Mouse (Mus musculus) gastrocnemius, adult 8-10 months (tissue): ENCODE measurements around the gene Plekhd1. TPM values are rescaled to one million over a fixed set of nuclear protein-coding genes. Genes with fewer than 3 reads are reported as not detected.
A peak's percentile ranks its signal among the peaks of the same experiment; 100 is the strongest.

Experiments
- DNase-seq, 2 experiments: peaks; one replicate each; pipeline ENCODE4 v3.0.0; 2022; ENCODE audit warnings: low spot score in 2 of 2
- total RNA-seq, 4 experiments: library from RNA; stranded (reverse); gene quantifications; 2 replicates each; pipeline ENCODE4 v1.2.4; 2022

Plekhd1 gene
- total RNA-seq, 4 experiments from 2014 or later = 0.27 to 1.0 (median 0.65) TPM; not detected in 1

GRCm38 (mm10) chr12:80698526-80699143, 6.2 kb downstream of the Plekhd1 start:
- no peak for DNase-seq

- DNase-seq = no peak
These were observed 6.7 kb downstream of the Plekhd1 start for GRCm38 (mm10) chr12:80699144-80699531.

- no peak for DNase-seq
These were observed 8.9 kb downstream of the Plekhd1 start for GRCm38 (mm10) chr12:80701332-80701731.

GRCm38 (mm10) chr12:80706208-80706914, 14.0 kb downstream of the Plekhd1 start:
- DNase-seq = no peak

GRCm38 (mm10) chr12:80706915-80707604, 14.7 kb downstream of the Plekhd1 start:
- DNase-seq = no peak

GRCm38 (mm10) chr12:80715915-80716314, 23.5 kb downstream of the Plekhd1 start:
- no peak for DNase-seq

- DNase-seq = no peak
These were observed 26.8 kb downstream of the Plekhd1 start for GRCm38 (mm10) chr12:80719141-80719540.

GRCm38 (mm10) chr12:80720507-80720906, 28.1 kb downstream of the Plekhd1 start:
- no peak for DNase-seq

GRCm38 (mm10) chr12:80721458-80721857, 29.1 kb downstream of the Plekhd1 start:
- DNase-seq = no peak

GRCm38 (mm10) chr12:80724853-80725559, 32.6 kb downstream of the Plekhd1 start:
- DNase-seq = peak; percentile 30 to 50

GRCm38 (mm10) chr12:80728207-80728606, 35.8 kb downstream of the Plekhd1 start:
- DNase-seq = no peak

- no peak for DNase-seq
These were observed 36.4 kb downstream of the Plekhd1 start for GRCm38 (mm10) chr12:80728814-80729213.

GRCm38 (mm10) chr12:80729758-80730530, 37.6 kb downstream of the Plekhd1 start:
- no peak for DNase-seq

GRCm38 (mm10) chr12:80730567-80730966, 38.2 kb downstream of the Plekhd1 start:
- DNase-seq = no peak

- no peak for DNase-seq
These were observed 42.4 kb downstream of the Plekhd1 start for GRCm38 (mm10) chr12:80734526-80735470.

GRCm38 (mm10) chr12:80736464-80737282, 44.3 kb downstream of the Plekhd1 start:
- DNase-seq = no peak

GRCm38 (mm10) chr12:80737283-80737600, 44.9 kb downstream of the Plekhd1 start:
- no peak for DNase-seq

GRCm38 (mm10) chr12:80739482-80739881, 47.1 kb downstream of the Plekhd1 start:
- no peak for DNase-seq

GRCm38 (mm10) chr12:80744614-80745013, 52.2 kb downstream of the Plekhd1 start:
- no peak for DNase-seq
